8 mouse cellular contexts compared by ENCODE assay signal in the genomic region with DNA sequence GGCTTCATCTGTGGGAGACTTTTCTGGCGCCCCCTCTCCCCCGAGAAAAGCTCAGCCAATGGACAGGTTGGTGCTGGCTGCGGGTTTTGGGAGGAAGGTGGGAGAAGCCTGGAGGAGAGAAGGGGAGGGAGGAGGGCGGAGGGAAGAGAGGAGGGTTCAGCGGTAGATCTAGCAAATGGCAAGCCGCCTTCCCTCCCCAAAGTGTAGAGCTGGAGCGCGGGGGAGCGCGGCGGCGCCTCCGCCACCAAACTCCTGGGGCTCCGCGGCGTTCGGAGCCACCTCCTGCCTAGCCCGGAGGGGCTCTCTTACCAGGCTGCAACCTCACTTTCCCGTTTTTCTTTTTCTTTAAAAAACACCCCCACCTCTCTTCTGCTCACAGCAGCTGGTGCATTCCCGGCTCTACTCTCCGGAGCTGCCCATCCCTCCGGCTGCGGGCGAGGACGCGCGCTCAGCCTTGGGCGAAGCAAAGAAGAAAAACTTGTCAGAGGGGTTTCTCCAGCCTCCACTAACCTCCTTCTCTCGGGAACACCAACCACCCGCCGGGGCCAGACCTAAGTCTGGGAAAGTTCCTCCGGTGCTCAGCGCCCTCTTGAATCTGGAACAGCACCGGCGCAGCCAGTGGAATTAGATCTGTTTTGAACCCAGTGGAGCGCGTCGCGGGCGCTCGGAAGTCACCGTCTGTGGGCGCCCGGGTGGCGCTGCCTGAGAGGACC. TPM values are rescaled to one million over a fixed set of nuclear protein-coding genes. Genes with fewer than 3 reads are reported as not detected.
DNase-seq lines count a peak whose midpoint lies in the region; ATAC-seq lines count a peak whose summit lies in the region.

Plxdc2 (plus strand) TSS at position 199 of the 713 bp plus-strand sequence.

- no peaks in the 10 kb centered on the region for H3K9me3 ChIP-seq in hindbrain, embryonic 13.5 days
- H3K9me3 ChIP-seq in lung, embryonic 16.5 days (ENCODE audit: control insufficient read depth, low read length) = no peaks in the 10 kb centered on the region

- H3K4me2 ChIP-seq in hindbrain, embryonic 13.5 days = peak within 1 kb of the TSS; percentile 82
- peak within 1 kb of the TSS; percentile 84 for H3K4me2 ChIP-seq in lung, embryonic 16.5 days (ENCODE audit: low read depth, low read length)

- H3K4me3 ChIP-seq in hindbrain, embryonic 13.5 days = peak within 1 kb of the TSS; percentile 61
- peak within 1 kb of the TSS; percentile 79 for H3K4me3 ChIP-seq in lung, embryonic 16.5 days (ENCODE audit: low read length)

- WGBS in hindbrain, embryonic 13.5 days = under 1% methylated on average over 44 of the region's 45 CpGs
- WGBS in lung, embryonic 16.5 days = 0% methylated on average over 43 of the region's 45 CpGs

- H3K36me3 ChIP-seq in hindbrain, embryonic 13.5 days = no peaks in the 10 kb centered on the region
- H3K36me3 ChIP-seq in lung, embryonic 16.5 days (ENCODE audit: control insufficient read depth, insufficient read depth, low read length) = no peaks in the 10 kb centered on the region

- peak within 1 kb of the TSS; percentile 82 for H3K27ac ChIP-seq in hindbrain, embryonic 13.5 days
- peak within 1 kb of the TSS; percentile 89 for H3K27ac ChIP-seq in lung, embryonic 16.5 days (ENCODE audit: low read length)

- H3K27me3 ChIP-seq in hindbrain, embryonic 13.5 days = peaks cover 12% of the 10 kb centered on the region
- no peaks in the 10 kb centered on the region for H3K27me3 ChIP-seq in lung, embryonic 16.5 days (ENCODE audit: control insufficient read depth, insufficient read depth, low read depth, low read length)

- ATAC-seq in hindbrain, embryonic 13.5 days (ENCODE audit: low FRiP score) = peak; percentile 95
- ATAC-seq in lung, embryonic 16.5 days (ENCODE audit: low read depth) = peak; percentile 94

- H3K9ac ChIP-seq in hindbrain, embryonic 13.5 days = peak within 1 kb of the TSS; percentile 80
- peak within 1 kb of the TSS; percentile 83 for H3K9ac ChIP-seq in lung, embryonic 16.5 days (ENCODE audit: low read length)

- DNase-seq in Muller cell, postnatal 12 days (ENCODE audit: inconsistent ontology term) = peak; percentile 95
- peak; percentile 87 to 89 for DNase-seq in cerebellum, postnatal 14 days
- peak; percentile 73 for DNase-seq in gastrocnemius, adult 18-20 months (ENCODE audit: low spot score)
- DNase-seq in layer of hippocampus, postnatal 14 days (ENCODE audit: low spot score in 2 of 2) = peak; percentile 77 to 87
- peak; percentile 55 for DNase-seq in ovary, postnatal 14 days (ENCODE audit: low spot score)
- DNase-seq in thymus, postnatal 4 days = peak; percentile 83

- H3K4me1 ChIP-seq in hindbrain, embryonic 13.5 days (replicated peaks) = peaks cover 21% of the 10 kb centered on the region; the same call in 1 of the 2 replicates
- peaks cover 12% of the 10 kb centered on the region for H3K4me1 ChIP-seq in lung, embryonic 16.5 days (replicated peaks; ENCODE audit: control insufficient read depth, insufficient read depth, low read length)

RNA-seq across cellular contexts. Expression of gene Plxdc2, which starts in this region (rescaled TPM):
- total RNA-seq in gastrocnemius, adult 18-20 months (2021) = 10 to 100 TPM in 1 of 2 experiments, 1 to 10 TPM in 1; 9.9 to 12.6 TPM
- polyA plus RNA-seq in hindbrain, embryonic 13.5 days (2015; fragmentation: Nextera tagmentation; extraction: Ambion mirVana) = 22.5 and 23.2 TPM in 2 replicates
- 10 to 100 TPM; 27.0 to 27.6 TPM for total RNA-seq in layer of hippocampus, postnatal 14 days (2021)
- 70.1 TPM in 2 replicates for polyA plus RNA-seq in lung, embryonic 16.5 days (2015; fragmentation: Nextera tagmentation; extraction: Ambion mirVana)

Comparison
In these comparisons a context has a peak if more than half of its experiments do, and no peak if none do; other contexts are left out.
1. Peak in every context shown above with its lines: DNase-seq, ATAC-seq, H3K4me3 ChIP-seq and H3K27ac ChIP-seq.